Mouse (Mus musculus): ENCODE data around the gene Fbxo11. TPM values are rescaled to one million over a fixed set of nuclear protein-coding genes. Genes with fewer than 3 reads are reported as not detected.

Fbxo11 gene
- total and polyA plus RNA-seq, 3 experiments, result 13.4 to 35.1 (median 31.2) TPM

DNA sequence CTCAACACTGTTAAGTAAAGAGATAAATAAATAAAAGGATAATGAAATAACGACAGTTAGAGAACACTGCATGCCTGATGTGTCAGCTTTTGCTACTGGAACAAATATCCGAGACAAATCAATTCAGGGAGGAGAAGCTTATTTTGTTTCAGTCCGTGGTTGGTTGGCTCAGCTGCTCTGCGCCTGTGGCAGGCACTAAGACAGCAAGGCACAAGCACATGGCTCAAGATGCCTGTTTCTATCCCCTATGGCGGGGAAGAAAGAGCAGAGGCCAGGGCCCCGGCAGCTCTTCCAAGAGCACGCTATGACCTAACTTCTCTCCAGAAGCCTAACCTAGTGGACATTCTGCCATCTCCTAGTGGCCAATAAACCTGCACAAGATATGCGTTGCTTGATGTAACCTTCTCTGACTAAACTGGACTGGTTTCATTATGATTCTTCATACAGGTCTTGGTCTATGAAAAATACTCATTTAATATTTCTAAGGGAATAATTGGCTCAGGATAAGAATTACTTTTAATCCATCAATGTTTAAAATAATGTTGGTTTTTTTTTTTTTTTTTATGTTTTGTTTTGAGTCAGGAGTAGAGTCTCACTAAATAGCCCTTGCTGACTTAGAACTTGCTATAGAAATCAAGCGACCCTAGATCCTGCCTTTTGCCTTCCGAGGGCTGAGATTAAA, 30.6 kb upstream of the Fbxo11 start:
- TF ChIP-seq CTCF (IDR thresholded peaks at IDR 0.05) (no peak), POLR2A (IDR thresholded peaks at IDR 0.05; ENCODE audit: insufficient read depth, low read depth, low read length) (no peak), EP300 (IDR thresholded peaks at IDR 0.05; ENCODE audit: insufficient read depth, low read depth, low read length) (no peak)
- Histone ChIP-seq H3K79me2 (replicated peaks; ENCODE audit: control insufficient read depth, insufficient read depth, low read length) (no peaks in the 10 kb centered on the region), H3K27me3 (ENCODE audit: control insufficient read depth, insufficient read depth, low read length) (no peaks in the 10 kb centered on the region), H3K9ac (ENCODE audit: low read depth, low read length) (no peak overlapping the region), H3K27ac (no peak overlapping the region), H3K4me3 (no peak overlapping the region), H3K36me3 (ENCODE audit: control insufficient read depth, insufficient read depth, low read length) (no peaks in the 10 kb centered on the region), H3K4me1 (ENCODE audit: control insufficient read depth, insufficient read depth, low read length) (no peaks in the 10 kb centered on the region)
- 87% methylated on average over 10 of the region's 10 CpGs for WGBS
- intact Hi-C loops (cut with DNase I), result loop anchor here (10.0 kb wide), 1 partner anchor 129 kb away; no protein-coding TSS in a partner anchor
- DNase-seq, result no peak

GRCm38 (mm10) chr17:88094327-88094726, 29.2 kb upstream of the Fbxo11 start:
- intact Hi-C loops (cut with DNase I), result loop anchor here (10.0 kb wide), 1 partner anchor 130 kb away; no protein-coding TSS in a partner anchor
- no peak for TF ChIP-seq CTCF (IDR thresholded peaks at IDR 0.05)
- no peak for TF ChIP-seq EP300 (IDR thresholded peaks at IDR 0.05; ENCODE audit: insufficient read depth, low read depth, low read length)
- TF ChIP-seq POLR2A (IDR thresholded peaks at IDR 0.05; ENCODE audit: insufficient read depth, low read depth, low read length), result no peak
- no peak for DNase-seq
- whole genome bisulfite sequencing, result 91% methylated on average over 12 of the region's 12 CpGs
- H3K79me2 ChIP-seq (replicated peaks; ENCODE audit: control insufficient read depth, insufficient read depth, low read length), result no peaks in the 10 kb centered on the region
- H3K36me3 ChIP-seq (ENCODE audit: control insufficient read depth, insufficient read depth, low read length), result no peaks in the 10 kb centered on the region
- H3K9ac ChIP-seq (ENCODE audit: low read depth, low read length), result no peak overlapping the region
- no peaks in the 10 kb centered on the region for H3K4me1 ChIP-seq (ENCODE audit: control insufficient read depth, insufficient read depth, low read length)
- no peaks in the 10 kb centered on the region for H3K27me3 ChIP-seq (ENCODE audit: control insufficient read depth, insufficient read depth, low read length)
- no peak overlapping the region for H3K27ac ChIP-seq
- H3K4me3 ChIP-seq, result no peak overlapping the region

DNA sequence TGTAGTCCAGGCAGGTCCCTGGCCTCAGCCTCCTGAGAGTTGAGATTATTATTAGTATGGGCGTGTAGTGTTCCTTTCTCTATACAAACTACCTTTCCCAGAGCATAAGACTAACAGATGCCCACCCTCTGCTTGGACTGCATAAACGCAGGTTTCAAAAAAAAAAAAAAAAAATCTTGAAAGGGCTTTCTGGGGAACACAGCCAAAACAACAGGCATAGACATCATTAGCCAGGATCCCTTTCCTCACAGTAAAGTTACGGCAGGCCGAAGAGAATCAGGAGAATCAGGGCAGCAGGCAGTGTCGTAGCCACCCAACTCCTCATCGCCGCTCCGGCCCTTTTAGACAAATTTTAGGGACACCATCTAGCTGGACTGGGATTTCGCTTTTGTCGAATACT, 28.7 kb upstream of the Fbxo11 start:
- intact Hi-C loops (cut with DNase I), result loop anchor here (10.0 kb wide), 1 partner anchor 131 kb away; no protein-coding TSS in a partner anchor
- no peak for DNase-seq
- H3K36me3 ChIP-seq (ENCODE audit: control insufficient read depth, insufficient read depth, low read length), result no peaks in the 10 kb centered on the region
- no peak overlapping the region for H3K4me3 ChIP-seq
- no peak for TF ChIP-seq POLR2A (IDR thresholded peaks at IDR 0.05; ENCODE audit: insufficient read depth, low read depth, low read length)
- no peaks in the 10 kb centered on the region for H3K4me1 ChIP-seq (ENCODE audit: control insufficient read depth, insufficient read depth, low read length)
- H3K79me2 ChIP-seq (replicated peaks; ENCODE audit: control insufficient read depth, insufficient read depth, low read length), result no peaks in the 10 kb centered on the region
- H3K27me3 ChIP-seq (ENCODE audit: control insufficient read depth, insufficient read depth, low read length), result no peaks in the 10 kb centered on the region
- 88% methylated on average over 10 of the region's 10 CpGs for WGBS
- H3K9ac ChIP-seq (ENCODE audit: low read depth, low read length), result no peak overlapping the region
- H3K27ac ChIP-seq, result no peak overlapping the region

GRCm38 (mm10) chr17:88085976-88086375, 20.9 kb upstream of the Fbxo11 start:
- no peaks in the 10 kb centered on the region for H3K27me3 ChIP-seq (ENCODE audit: control insufficient read depth, insufficient read depth, low read length)
- H3K4me1 ChIP-seq (ENCODE audit: control insufficient read depth, insufficient read depth, low read length), result no peaks in the 10 kb centered on the region
- no peak overlapping the region for H3K4me3 ChIP-seq
- TF ChIP-seq CTCF (IDR thresholded peaks at IDR 0.05), result 0 out of 2 replicates have a peak, but pooled peaks have one; percentile 4
- TF ChIP-seq EP300 (IDR thresholded peaks at IDR 0.05; ENCODE audit: insufficient read depth, low read depth, low read length), result no peak
- intact Hi-C loops (cut with DNase I), result no loop called here
- no peak overlapping the region for H3K9ac ChIP-seq (ENCODE audit: low read depth, low read length)
- 92% methylated on average over 11 of the region's 11 CpGs for WGBS
- no peaks in the 10 kb centered on the region for H3K36me3 ChIP-seq (ENCODE audit: control insufficient read depth, insufficient read depth, low read length)
- H3K79me2 ChIP-seq (replicated peaks; ENCODE audit: control insufficient read depth, insufficient read depth, low read length), result no peaks in the 10 kb centered on the region
- no peak for DNase-seq
- no peak overlapping the region for H3K27ac ChIP-seq

GRCm38 (mm10) chr17:88081446-88081845, 16.4 kb upstream of the Fbxo11 start:
- no peak for DNase-seq
- Histone ChIP-seq H3K27me3 (ENCODE audit: control insufficient read depth, insufficient read depth, low read length) (no peaks in the 10 kb centered on the region), H3K9ac (ENCODE audit: low read depth, low read length) (no peak overlapping the region), H3K79me2 (replicated peaks; ENCODE audit: control insufficient read depth, insufficient read depth, low read length) (no peaks in the 10 kb centered on the region), H3K36me3 (ENCODE audit: control insufficient read depth, insufficient read depth, low read length) (no peaks in the 10 kb centered on the region), H3K4me1 (ENCODE audit: control insufficient read depth, insufficient read depth, low read length) (no peaks in the 10 kb centered on the region), H3K27ac (no peak overlapping the region), H3K4me3 (no peak overlapping the region)
- WGBS, result 89% methylated on average over 6 of the region's 6 CpGs
- TF ChIP-seq POLR2A (IDR thresholded peaks at IDR 0.05; ENCODE audit: insufficient read depth, low read depth, low read length) (no peak), CTCF (IDR thresholded peaks at IDR 0.05) (no peak), EP300 (IDR thresholded peaks at IDR 0.05; ENCODE audit: insufficient read depth, low read depth, low read length) (no peak)
- intact Hi-C loops (cut with DNase I), result no loop called here

DNA sequence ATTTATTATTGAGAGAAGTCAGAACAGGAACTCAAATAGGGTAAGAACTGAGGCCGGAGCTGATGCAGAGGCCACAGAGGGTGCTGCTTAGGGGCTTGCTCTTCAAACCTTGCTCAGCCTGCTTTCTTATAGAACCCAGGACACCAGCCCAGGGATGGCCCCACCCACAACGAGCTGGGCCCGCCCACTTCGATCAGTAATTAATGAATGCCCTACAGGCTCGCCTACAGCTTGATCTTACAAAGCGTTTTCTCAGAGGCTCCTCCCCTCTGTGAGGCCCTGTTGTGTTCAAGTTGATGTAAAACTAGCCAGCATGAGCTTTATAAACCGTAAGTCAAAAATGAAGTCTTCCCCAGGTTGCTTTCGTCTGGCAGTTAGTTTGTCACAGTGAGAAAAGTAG, 14.7 kb upstream of the Fbxo11 start:
- H3K4me1 ChIP-seq (ENCODE audit: control insufficient read depth, insufficient read depth, low read length), result no peaks in the 10 kb centered on the region
- H3K27ac ChIP-seq, result no peak overlapping the region
- TF ChIP-seq CTCF (IDR thresholded peaks at IDR 0.05) (no peak), EP300 (IDR thresholded peaks at IDR 0.05; ENCODE audit: insufficient read depth, low read depth, low read length) (no peak), POLR2A (IDR thresholded peaks at IDR 0.05; ENCODE audit: insufficient read depth, low read depth, low read length) (no peak)
- no peak for DNase-seq
- intact Hi-C loops (cut with DNase I), result no loop called here
- H3K27me3 ChIP-seq (ENCODE audit: control insufficient read depth, insufficient read depth, low read length), result no peaks in the 10 kb centered on the region
- H3K36me3 ChIP-seq (ENCODE audit: control insufficient read depth, insufficient read depth, low read length), result no peaks in the 10 kb centered on the region
- H3K4me3 ChIP-seq, result no peak overlapping the region
- H3K9ac ChIP-seq (ENCODE audit: low read depth, low read length), result no peak overlapping the region
- H3K79me2 ChIP-seq (replicated peaks; ENCODE audit: control insufficient read depth, insufficient read depth, low read length), result no peaks in the 10 kb centered on the region
- WGBS, result 82% methylated on average over 8 of the region's 8 CpGs
